Comparison of ENCODE assay signal across 24 mouse cellular contexts in the genomic region with DNA sequence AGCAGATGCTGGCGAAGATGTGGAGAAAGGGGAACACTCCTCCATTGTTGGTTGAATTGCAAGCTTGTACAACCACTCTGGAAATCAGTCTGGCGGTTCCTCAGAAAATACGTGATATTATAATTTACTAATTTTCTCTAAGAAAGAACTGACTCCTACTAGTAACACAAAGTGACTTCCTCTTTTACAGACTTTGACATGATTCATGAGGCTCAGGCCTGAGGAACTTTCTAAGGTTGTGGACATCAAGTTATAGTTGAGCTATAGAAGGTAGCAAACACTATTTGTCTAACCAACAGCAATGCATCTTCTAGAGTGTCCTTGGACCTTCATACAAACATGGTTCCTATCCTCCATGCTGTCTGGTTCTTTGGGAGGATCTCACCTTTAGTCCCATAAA. TPM values are rescaled to one million over a fixed set of nuclear protein-coding genes. Genes with fewer than 3 reads are reported as not detected.
DNase-seq lines count a peak whose midpoint lies in the region; ATAC-seq and TF ChIP-seq lines count a peak whose summit lies in the region.
"Had no signal": no experiment of that assay in that cellular context is flagged by ENCODE, and none has a peak within 500 bp of the region (broad histone marks: within the 10 kb centered on the region; RNA-seq: fewer than 3 reads in every experiment).

No protein-coding gene starts in this region.

- no peak overlapping the region for H3K4me2 ChIP-seq in forebrain, embryonic 15.5 days (replicated peaks)

- no peak overlapping the region for H3K4me3 ChIP-seq in MEL (ENCODE audit: control insufficient read depth in 1 of 2, insufficient read depth in 1 of 2, low read depth in 2 of 2, low read length in 2 of 2)
- H3K4me3 ChIP-seq in cerebellum, adult 2 months (replicated peaks; ENCODE audit: insufficient read depth, low read depth, low read length): no peak overlapping the region
- H3K4me3 ChIP-seq in forebrain, embryonic 15.5 days: no peak overlapping the region

- peaks cover 0 to 20% of the 10 kb centered on the region in 2 experiments; a peak in 2 of 4 replicates for H3K36me3 ChIP-seq in MEL (ENCODE audit: control insufficient read depth in 1 of 2, insufficient read depth in 2 of 2, low read length in 2 of 2)
- H3K36me3 ChIP-seq in forebrain, embryonic 15.5 days: no peaks in the 10 kb centered on the region
- H3K36me3 ChIP-seq: G1E had no signal

- no peaks in the 10 kb centered on the region for H3K9me3 ChIP-seq in MEL (replicated peaks; ENCODE audit: insufficient read depth, low read length)
- H3K9me3 ChIP-seq in forebrain, embryonic 15.5 days: no peaks in the 10 kb centered on the region

- H3K27ac ChIP-seq in MEL (ENCODE audit: control insufficient read depth, low read depth, low read length): no peak overlapping the region
- H3K27ac ChIP-seq in cerebellum, adult 2 months (ENCODE audit: insufficient read depth, low read length): no peak overlapping the region
- H3K27ac ChIP-seq in forebrain, embryonic 15.5 days (replicated peaks): no peak overlapping the region

- DNase-seq in MEL (ENCODE audit: low read depth, low spot score) (peak; percentile 52), MEL-GATA-1-ER (ENCODE audit: extremely low read depth, low read depth) (peak; percentile 25)
- no peak for DNase-seq in cerebellum, adult 2 months
- no peak for DNase-seq in thymus, postnatal 25 days
- DNase-seq in retina, postnatal 1 day: no peak
- DNase-seq: adrenal gland, adult 2 months; adrenal gland, adult 8-10 months; adrenal gland, postnatal 10 days; adrenal gland, postnatal 14 days; adrenal gland, postnatal 25 days; adrenal gland, postnatal 36 days; B cell, adult 2 months; cerebellum, adult 11 months; cerebellum, adult 11-12 months; cerebellum, adult 18-20 months; cerebellum, adult 8-10 months had no signal

- 98% methylated on average over 3 of the region's 3 CpGs for WGBS in cerebellum, adult 2 months
- 98% methylated on average over 3 of the region's 3 CpGs for WGBS in forebrain, embryonic 15.5 days

- no peak for TF ChIP-seq RAD21 in MEL (IDR thresholded peaks at IDR 0.05; ENCODE audit: low read depth, low read length)

- H3K79me2 ChIP-seq in MEL (ENCODE audit: control insufficient read depth, insufficient read depth, low read length, poor library complexity): no peaks in the 10 kb centered on the region

- no peak for TF ChIP-seq EP300 in MEL (IDR thresholded peaks at IDR 0.05; ENCODE audit: low read depth in 1 of 2, low read length in 2 of 2)

- TF ChIP-seq POLR2A in MEL (IDR thresholded peaks at IDR 0.05; ENCODE audit: control insufficient read depth in 1 of 2, insufficient read depth in 1 of 2, low read depth in 1 of 2, low read length in 2 of 2, poor library complexity in 1 of 2): no peak
- no peak for TF ChIP-seq POLR2A in cerebellum, adult 2 months (IDR thresholded peaks at IDR 0.05; ENCODE audit: borderline replicate concordance, insufficient read depth, low read length)

- peak; percentile 58; the same call in 1 of the 2 replicates for ATAC-seq in common myeloid progenitor, adult 5-6 weeks (replicated peaks; ENCODE audit: low read depth, poor library complexity, severe bottlenecking)
- peak; percentile 62 to 77 for ATAC-seq in hematopoietic stem cell, adult 5-6 weeks (replicated peaks in 1 of 2; ENCODE audit: insufficient read depth in 1 of 2, low FRiP score in 2 of 2, low TSS enrichment in 1 of 2, low read depth in 1 of 2, poor library complexity in 2 of 2, severe bottlenecking in 2 of 2)
- ATAC-seq in forebrain, embryonic 15.5 days (replicated peaks): no peak
- ATAC-seq: activated CD4-positive, CD25-positive, alpha-beta regulatory T cell, adult 4 months; CD4-positive, CD25-positive, alpha-beta regulatory T cell, adult 4 months; Patski had no signal

- no peaks in the 10 kb centered on the region for H3K27me3 ChIP-seq in MEL (ENCODE audit: control insufficient read depth in 1 of 2, insufficient read depth in 2 of 2, low read length in 2 of 2)
- no peaks in the 10 kb centered on the region for H3K27me3 ChIP-seq in cerebellum, adult 2 months (ENCODE audit: control insufficient read depth, insufficient read depth, low read length)
- no peaks in the 10 kb centered on the region for H3K27me3 ChIP-seq in forebrain, embryonic 15.5 days
- H3K27me3 ChIP-seq: CH12.LX, Patski had no signal

- peaks cover 0 to 14% of the 10 kb centered on the region in 2 experiments; a peak in 3 of 4 replicates for H3K4me1 ChIP-seq in MEL (ENCODE audit: control insufficient read depth in 1 of 2, insufficient read depth in 2 of 2, low read length in 2 of 2)
- no peaks in the 10 kb centered on the region for H3K4me1 ChIP-seq in cerebellum, adult 2 months (ENCODE audit: control insufficient read depth, insufficient read depth, low read length)
- H3K4me1 ChIP-seq in forebrain, embryonic 15.5 days: no peaks in the 10 kb centered on the region

- no peak for TF ChIP-seq CTCF in MEL (IDR thresholded peaks at IDR 0.05 in 2 of 3, conservative IDR thresholded peaks at IDR 0.05 in 1 of 3; ENCODE audit: control insufficient read depth in 1 of 3, insufficient read depth in 1 of 3, low read depth in 2 of 3, low read length in 3 of 3, poor library complexity in 1 of 3, severe bottlenecking in 1 of 3)
- TF ChIP-seq CTCF in cerebellum, adult 2 months (IDR thresholded peaks at IDR 0.05; ENCODE audit: borderline replicate concordance, insufficient read depth, low read depth, low read length): no peak

- H3K9ac ChIP-seq in MEL (ENCODE audit: control insufficient read depth, low read depth, low read length, poor library complexity, severe bottlenecking): no peak overlapping the region
- no peak overlapping the region for H3K9ac ChIP-seq in forebrain, embryonic 15.5 days (replicated peaks)

TF ChIP-seq in MEL, 35 proteins besides CTCF, POLR2A, EP300 and RAD21:
- TF ChIP-seq NELFE (IDR thresholded peaks at IDR 0.05; ENCODE audit: low read depth, low read length): no peak
- no peak for TF ChIP-seq TAL1 (IDR thresholded peaks at IDR 0.05; ENCODE audit: low read length)
- TF ChIP-seq UBTF (IDR thresholded peaks at IDR 0.05; ENCODE audit: borderline replicate concordance, insufficient read depth, low read depth, low read length): no peak
- TF ChIP-seq BHLHE40 (IDR thresholded peaks at IDR 0.05; ENCODE audit: borderline replicate concordance, low read depth, low read length): no peak
- no peak for TF ChIP-seq KAT2A (conservative IDR thresholded peaks at IDR 0.05; ENCODE audit: low read depth, low read length)
- no peak for TF ChIP-seq GABPA (IDR thresholded peaks at IDR 0.05; ENCODE audit: low read depth, low read length)
- TF ChIP-seq RCOR1 (IDR thresholded peaks at IDR 0.05; ENCODE audit: low read depth, low read length): no peak
- no peak for TF ChIP-seq MYB (IDR thresholded peaks at IDR 0.05; ENCODE audit: low read depth, low read length)
- no peak for TF ChIP-seq USF2 (IDR thresholded peaks at IDR 0.05; ENCODE audit: borderline replicate concordance in 1 of 2, insufficient read depth in 1 of 2, low read depth in 1 of 2, low read length in 2 of 2)
- no peak for TF ChIP-seq SMC3 (IDR thresholded peaks at IDR 0.05; ENCODE audit: low read depth, low read length)
- no peak for TF ChIP-seq ELF1 (IDR thresholded peaks at IDR 0.05; ENCODE audit: low read depth, low read length)
- TF ChIP-seq HCFC1 (IDR thresholded peaks at IDR 0.05; ENCODE audit: low read depth, low read length): no peak
- TF ChIP-seq ZKSCAN1 (IDR thresholded peaks at IDR 0.05; ENCODE audit: low read depth, low read length): no peak
- TF ChIP-seq JUND (IDR thresholded peaks at IDR 0.05; ENCODE audit: low read depth, low read length): no peak

RNA-seq across cellular contexts. Expression of gene Cxxc4, which starts 10.4 kb away (rescaled TPM):
- not detected in 2 replicates for total RNA-seq in MEL (2012; rRNA removed)
- polyA plus RNA-seq in MEL (2012; ENCODE audit: insufficient read depth in 1 of 2, insufficient read length in 2 of 2, low read depth in 1 of 2, low replicate concordance in 2 of 2, missing spikeins in 1 of 2): not detected
- total RNA-seq in common myeloid progenitor, adult 5-6 weeks (2017): not detected in 2 replicates
- not detected in 2 replicates for total RNA-seq in hematopoietic stem cell, adult 5-6 weeks (2017)
- 12.9 and 13.2 TPM in 2 replicates for polyA plus RNA-seq in cerebellum, adult 2 months (2012; rRNA removed)
- 16.1 and 17.1 TPM in 2 replicates for polyA plus RNA-seq in forebrain, embryonic 15.5 days (2015; fragmentation: Nextera tagmentation; extraction: Ambion mirVana)
- polyA plus RNA-seq: CD4-positive, CD25-positive, alpha-beta regulatory T cell, adult 4 months; G1E had no signal

Comparison
In these comparisons a context has a peak if more than half of its experiments do, and no peak if none do; other contexts are left out.
1. DNase-seq: peak in MEL (single experiment) and MEL-GATA-1-ER (single experiment); none in cerebellum, adult 2 months (0 of 2), thymus, postnatal 25 days (single experiment) and retina, postnatal 1 day (single experiment).